28 mouse cellular contexts compared by ENCODE assay signal in genomic region chr9:84135062-84135461, GRCm38 (mm10).
DNase-seq lines count a peak whose midpoint lies in the region; ATAC-seq and TF ChIP-seq lines count a peak whose summit lies in the region.
"Had no signal": no experiment of that assay in that cellular context is flagged by ENCODE, and none has a peak within 500 bp of the region (broad histone marks: within the 10 kb centered on the region; RNA-seq: fewer than 3 reads in every experiment).

No protein-coding gene starts in this region.

- peak; percentile 42 for DNase-seq in lung, postnatal 0 days (ENCODE audit: low spot score)
- DNase-seq in lung, postnatal 25 days (ENCODE audit: low spot score), result no peak
- DNase-seq in right cerebral cortex, adult 18-20 months, result peak; percentile 24
- DNase-seq in right cerebral cortex, postnatal 25 days, result no peak
- DNase-seq in brain, adult 2 months (ENCODE audit: low read depth, low spot score), result peak; percentile 36
- DNase-seq in forebrain, embryonic 11.5 days (ENCODE audit: low spot score), result no peak
- DNase-seq in yolk sac, embryonic 10.5 days (ENCODE audit: low spot score), result no peak
- DNase-seq: adrenal gland, postnatal 10 days; adrenal gland, postnatal 36 days; cerebellum, adult 11 months; cerebellum, adult 2 months; cerebellum, adult 9-11 months; cerebellum, postnatal 25 days; gastrocnemius, postnatal 10 days; gastrocnemius, postnatal 36 days; heart, adult 18-20 months; heart, postnatal 14 days; heart, postnatal 4 days had no signal

- peak; percentile 64 for ATAC-seq in lung, postnatal 0 days
- no peak for ATAC-seq in forebrain, embryonic 11.5 days (replicated peaks; ENCODE audit: low FRiP score)
- ATAC-seq: CD4-positive, CD25-positive, alpha-beta regulatory T cell, adult 4 months; forebrain, embryonic 13.5 days; forebrain, embryonic 16.5 days; hindbrain, postnatal 0 days; inflammation-experienced regulatory T-cells, adult 6 months had no signal

- no peaks in the 10 kb centered on the region for H3K4me1 ChIP-seq in lung, postnatal 0 days (ENCODE audit: insufficient read depth, low read depth, low read length)
- 0 out of 2 replicates have a peak, but pooled peaks cover 2% of the 10 kb centered on the region for H3K4me1 ChIP-seq in forebrain, embryonic 11.5 days (replicated peaks; ENCODE audit: control insufficient read depth, insufficient read depth, low read length)
- H3K4me1 ChIP-seq: embryonic facial prominence, embryonic 15.5 days; forebrain, embryonic 13.5 days; heart, embryonic 10.5 days; heart, embryonic 13.5 days had no signal

- H3K4me3 ChIP-seq in lung, postnatal 0 days (ENCODE audit: low read depth, low read length), result no peak overlapping the region
- H3K4me3 ChIP-seq in forebrain, embryonic 11.5 days (ENCODE audit: low read depth, low read length), result no peak overlapping the region
- H3K4me3 ChIP-seq: embryonic facial prominence, embryonic 12.5 days; embryonic facial prominence, embryonic 15.5 days; forebrain, embryonic 13.5 days; heart, embryonic 10.5 days; heart, embryonic 13.5 days had no signal

- no peak for TF ChIP-seq CTCF in lung, postnatal 0 days (IDR thresholded peaks at IDR 0.05)

- TF ChIP-seq EP300 in lung, postnatal 0 days (IDR thresholded peaks at IDR 0.05), result peak; percentile 81

- H3K4me2 ChIP-seq in lung, postnatal 0 days (replicated peaks; ENCODE audit: low read depth, low read length), result no peak overlapping the region
- no peak overlapping the region for H3K4me2 ChIP-seq in forebrain, embryonic 11.5 days (ENCODE audit: low read depth, low read length, severe bottlenecking)
- H3K4me2 ChIP-seq: embryonic facial prominence, embryonic 12.5 days; embryonic facial prominence, embryonic 15.5 days; forebrain, embryonic 13.5 days; heart, embryonic 13.5 days; hindbrain, embryonic 14.5 days had no signal

- no peak overlapping the region for H3K27ac ChIP-seq in lung, postnatal 0 days (ENCODE audit: low read length)
- no peak overlapping the region for H3K27ac ChIP-seq in forebrain, embryonic 11.5 days (ENCODE audit: low read depth, low read length)
- H3K27ac ChIP-seq: embryonic facial prominence, embryonic 12.5 days; embryonic facial prominence, embryonic 15.5 days; forebrain, embryonic 13.5 days; heart, embryonic 10.5 days; heart, embryonic 13.5 days; hindbrain, embryonic 14.5 days; hindbrain, postnatal 0 days had no signal

- H3K9ac ChIP-seq in lung, postnatal 0 days (replicated peaks; ENCODE audit: low read depth), result no peak overlapping the region
- no peak overlapping the region for H3K9ac ChIP-seq in forebrain, embryonic 11.5 days (ENCODE audit: low read length)
- H3K9ac ChIP-seq: embryonic facial prominence, embryonic 12.5 days; embryonic facial prominence, embryonic 15.5 days; forebrain, embryonic 13.5 days; heart, embryonic 13.5 days; hindbrain, embryonic 14.5 days had no signal

- H3K36me3 ChIP-seq in lung, postnatal 0 days (ENCODE audit: insufficient read depth, low read length), result no peaks in the 10 kb centered on the region
- H3K36me3 ChIP-seq in forebrain, embryonic 11.5 days (ENCODE audit: control insufficient read depth, insufficient read depth, low read length), result no peaks in the 10 kb centered on the region
- H3K36me3 ChIP-seq: embryonic facial prominence, embryonic 12.5 days; embryonic facial prominence, embryonic 15.5 days; heart, embryonic 10.5 days; heart, embryonic 13.5 days had no signal

- H3K9me3 ChIP-seq in lung, postnatal 0 days (ENCODE audit: low read length), result no peaks in the 10 kb centered on the region
- H3K9me3 ChIP-seq in forebrain, embryonic 11.5 days (ENCODE audit: control insufficient read depth, low read length), result no peaks in the 10 kb centered on the region
- H3K9me3 ChIP-seq: embryonic facial prominence, embryonic 12.5 days; embryonic facial prominence, embryonic 15.5 days; heart, embryonic 10.5 days; heart, embryonic 13.5 days had no signal

- no peaks in the 10 kb centered on the region for H3K27me3 ChIP-seq in lung, postnatal 0 days (replicated peaks; ENCODE audit: insufficient read depth, low read length)
- no peaks in the 10 kb centered on the region for H3K27me3 ChIP-seq in forebrain, embryonic 11.5 days (ENCODE audit: control insufficient read depth, insufficient read depth, low read length)
- H3K27me3 ChIP-seq: embryonic facial prominence, embryonic 12.5 days; embryonic facial prominence, embryonic 15.5 days; forebrain, embryonic 13.5 days; heart, embryonic 13.5 days had no signal

- WGBS in lung, postnatal 0 days, result 68% methylated on average over 12 of the region's 12 CpGs
- WGBS in forebrain, embryonic 11.5 days, result 88% methylated on average over 12 of the region's 12 CpGs

Comparison
In these comparisons a context has a peak if more than half of its experiments do, and no peak if none do; other contexts are left out.
1. DNase-seq: peak in lung, postnatal 0 days (single experiment), right cerebral cortex, adult 18-20 months (single experiment) and brain, adult 2 months (single experiment); none in lung, postnatal 25 days (single experiment), right cerebral cortex, postnatal 25 days (single experiment), forebrain, embryonic 11.5 days (single experiment) and yolk sac, embryonic 10.5 days (single experiment).